Mouse (Mus musculus) granulocyte monocyte progenitor cell, adult 5-6 weeks (primary cell): ENCODE measurements around the gene Arhgap6. TPM values are rescaled to one million over a fixed set of nuclear protein-coding genes. Genes with fewer than 3 reads are reported as not detected.
A peak's percentile ranks its signal among the peaks of the same experiment; 100 is the strongest.

Experiments used
- ATAC-seq: replicated peaks from 2 replicates; pipeline ENCODE4 v1.8.0; 2016; ENCODE audit warnings: mild to moderate bottlenecking, moderate TSS enrichment, inconsistent platforms; ENCODE audit not compliant: poor library complexity, severe bottlenecking
- total RNA-seq, 2 experiments: library from RNA; stranded (forward) in 1 of 2; stranded (reverse) in 1 of 2; fragments of 200-712, 200-1000 nt in 1 of 2; fragments of >200 nt in 1 of 2; fragmentation: Nextera tagmentation in 1 of 2; gene quantifications; 2 replicates each; pipeline ENCODE4 v1.2.3; 2014 to 2017

Arhgap6 gene
- total RNA-seq, 2 experiments from 2014 or later, result 1.6 to 6.6 TPM

GRCm38 (mm10) chrX:169102665-169103064 lies 307.8 kb downstream of the Arhgap6 start:
- no peak for ATAC-seq

- peak; percentile 90 for ATAC-seq
Observed at GRCm38 (mm10) chrX:169106048-169106622, 311.2 kb downstream of the Arhgap6 start.

DNA sequence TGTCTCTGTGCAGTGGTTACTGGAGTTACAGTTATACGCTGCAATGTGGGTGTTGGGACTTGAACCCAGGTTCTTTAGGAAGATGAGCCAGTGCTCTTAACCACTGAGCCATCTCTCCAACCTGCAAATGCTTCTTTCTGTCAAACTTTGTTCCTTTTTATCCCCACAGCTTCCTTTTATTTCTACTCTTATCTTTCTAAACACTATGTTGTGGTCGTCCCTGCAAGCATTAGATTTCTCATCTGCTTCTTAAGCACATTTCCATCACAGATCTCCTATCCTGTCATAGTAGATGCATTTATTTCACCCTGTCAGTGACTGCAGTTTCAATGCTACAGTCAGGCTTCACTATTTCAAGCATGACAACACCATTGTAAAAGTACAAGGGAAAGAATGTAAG lies 312.5 kb downstream of the Arhgap6 start:
- ATAC-seq, result peak; percentile 38

GRCm38 (mm10) chrX:169110031-169110430 lies 315.1 kb downstream of the Arhgap6 start:
- ATAC-seq, result peak; percentile 67

DNA sequence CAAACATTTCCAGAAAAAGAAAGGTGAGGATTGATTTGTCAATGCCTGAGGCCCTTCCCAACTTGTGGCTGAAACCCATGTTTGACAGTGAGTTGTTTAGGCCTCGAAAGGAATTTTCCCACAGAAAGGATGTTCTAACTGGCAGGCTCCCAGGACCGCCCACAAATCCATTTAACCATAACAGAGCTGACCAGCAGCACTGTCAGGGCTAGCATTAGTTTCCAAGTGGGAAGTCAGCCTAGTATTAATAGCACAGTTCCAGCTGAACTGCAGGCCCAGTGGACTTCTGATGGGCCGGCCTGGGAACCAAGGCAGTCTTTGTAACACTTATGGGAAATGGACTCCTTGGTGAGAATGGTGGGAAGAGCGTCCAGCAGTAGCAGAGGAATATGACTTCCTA lies 317.8 kb downstream of the Arhgap6 start:
- ATAC-seq, result no peak

DNA sequence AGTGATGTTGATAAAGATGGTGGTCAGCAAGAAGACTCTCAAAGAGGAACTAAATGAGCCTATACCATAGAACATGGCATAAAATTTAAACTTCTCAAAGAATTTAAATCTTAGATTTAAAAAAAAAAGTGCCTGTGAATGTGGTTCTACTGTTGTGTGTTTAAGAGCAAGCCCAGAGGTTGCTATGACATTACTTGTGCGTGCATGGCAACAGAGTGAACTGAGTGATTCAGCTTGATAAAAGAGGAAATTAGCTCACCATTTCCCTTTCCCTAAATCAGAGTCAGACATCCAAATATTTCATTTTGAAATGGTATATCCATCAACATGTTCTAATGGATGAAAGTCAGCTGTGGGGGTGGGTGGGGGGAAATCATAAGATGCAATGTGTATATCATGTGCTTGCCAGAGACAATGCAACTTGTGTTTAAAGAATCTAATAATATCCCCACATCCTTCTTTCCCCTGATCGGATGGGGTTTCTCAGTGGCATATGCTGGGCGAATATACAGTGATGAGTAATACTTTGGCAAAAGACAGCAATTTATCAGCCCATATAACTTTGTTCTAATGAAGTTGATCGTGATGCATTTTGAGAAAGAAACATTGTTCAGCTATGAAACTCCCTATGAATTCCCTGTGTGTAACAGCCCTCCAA lies 328.3 kb downstream of the Arhgap6 start:
- peak; percentile 95 for ATAC-seq

DNA sequence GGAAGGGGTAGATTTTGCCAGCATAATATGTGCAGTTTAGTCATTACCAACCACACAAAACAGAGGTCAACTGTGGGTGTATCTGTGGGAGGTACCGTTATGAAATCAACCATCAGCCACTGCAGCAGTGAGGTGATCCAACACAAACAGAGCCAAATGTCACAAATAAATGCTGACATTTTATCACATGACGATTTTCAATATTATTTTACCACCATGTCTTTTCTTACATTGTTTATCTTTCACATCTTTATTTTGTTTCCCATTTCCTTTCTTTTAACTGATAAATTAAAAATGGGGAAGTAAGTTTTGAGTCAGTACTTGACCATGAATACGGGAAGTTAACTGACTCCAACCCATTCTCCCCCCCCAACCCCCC lies 328.9 kb downstream of the Arhgap6 start:
- ATAC-seq, result peak; percentile 88

DNA sequence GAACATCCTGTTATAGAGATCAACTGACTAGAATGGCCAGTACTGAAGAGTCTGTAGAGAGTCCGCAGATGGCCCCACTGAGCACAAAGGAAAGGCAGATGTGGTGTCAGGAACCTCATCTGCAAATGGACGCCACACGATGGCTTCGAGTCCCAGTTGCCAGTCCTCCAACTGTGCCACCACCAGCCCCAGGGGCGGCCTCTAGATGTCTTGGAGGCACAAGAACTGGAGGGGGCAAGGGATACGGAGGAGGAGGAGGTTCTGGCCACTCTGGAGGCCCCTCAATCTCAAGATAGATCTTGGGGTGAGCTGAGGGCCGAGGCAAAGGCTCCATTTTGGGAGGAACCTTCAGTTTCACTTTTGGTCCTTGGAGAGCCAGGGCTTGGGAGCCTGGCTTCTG lies 344.9 kb downstream of the Arhgap6 start:
- ATAC-seq, result no peak

DNA sequence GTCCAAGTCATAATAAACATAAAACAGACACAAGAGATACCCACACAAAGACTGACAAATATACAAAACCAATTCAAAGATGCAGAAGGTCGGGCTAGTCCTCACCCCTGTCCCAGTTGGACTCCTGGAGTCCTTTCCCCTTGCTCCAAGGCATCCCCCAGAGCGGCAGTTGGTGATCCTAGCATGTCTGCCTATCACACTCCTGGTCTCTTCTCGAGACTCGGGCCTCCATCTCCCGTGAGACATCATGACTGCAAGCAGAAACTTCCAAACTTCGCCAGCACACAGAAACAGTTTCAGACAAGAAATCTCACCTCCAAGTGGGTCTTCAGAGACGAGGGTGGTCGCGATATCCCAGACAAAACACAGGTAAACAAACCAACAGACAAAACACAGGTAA lies 345.6 kb downstream of the Arhgap6 start:
- no peak for ATAC-seq

DNA sequence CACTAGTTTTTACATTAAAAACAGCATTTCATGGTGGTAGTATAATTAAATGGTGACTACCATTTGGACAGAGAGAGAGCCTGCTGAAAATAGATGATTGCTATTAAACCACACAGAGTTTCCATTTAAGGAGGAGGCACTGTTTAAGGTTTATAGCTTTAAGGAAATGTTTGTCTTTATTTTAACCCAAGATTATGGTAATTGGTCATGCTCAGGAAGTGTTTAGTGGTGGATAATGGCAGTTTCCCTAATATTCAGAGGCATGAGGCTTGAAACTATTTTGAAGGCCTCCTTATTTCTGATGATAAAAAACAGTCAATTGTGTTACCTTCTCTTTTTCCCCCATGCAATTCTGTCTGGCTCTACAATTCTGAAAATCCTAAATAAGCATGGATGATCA lies 358.9 kb downstream of the Arhgap6 start:
- no peak for ATAC-seq

GRCm38 (mm10) chrX:169158385-169158784 lies 363.5 kb downstream of the Arhgap6 start:
- ATAC-seq, result no peak

DNA sequence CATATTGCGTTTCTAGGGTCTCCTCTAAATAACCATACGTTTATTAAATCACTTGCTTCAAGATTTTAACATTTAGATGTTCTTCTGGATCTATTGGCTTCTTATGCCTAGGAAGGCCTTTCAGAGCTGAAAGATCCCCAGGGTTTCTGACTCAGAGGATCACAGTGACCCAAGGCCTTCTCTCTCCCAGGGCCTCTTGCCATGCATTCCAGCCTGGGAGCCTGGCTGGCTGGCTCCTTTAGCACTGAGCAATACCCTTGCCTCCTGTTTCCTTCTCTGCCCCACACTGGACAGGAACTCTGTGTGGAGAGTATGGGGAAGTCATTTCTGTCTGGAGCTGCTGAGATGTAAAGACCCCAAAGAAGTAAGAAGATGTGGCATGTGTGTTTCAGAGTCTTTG lies 376.1 kb downstream of the Arhgap6 start:
- no peak for ATAC-seq

DNA sequence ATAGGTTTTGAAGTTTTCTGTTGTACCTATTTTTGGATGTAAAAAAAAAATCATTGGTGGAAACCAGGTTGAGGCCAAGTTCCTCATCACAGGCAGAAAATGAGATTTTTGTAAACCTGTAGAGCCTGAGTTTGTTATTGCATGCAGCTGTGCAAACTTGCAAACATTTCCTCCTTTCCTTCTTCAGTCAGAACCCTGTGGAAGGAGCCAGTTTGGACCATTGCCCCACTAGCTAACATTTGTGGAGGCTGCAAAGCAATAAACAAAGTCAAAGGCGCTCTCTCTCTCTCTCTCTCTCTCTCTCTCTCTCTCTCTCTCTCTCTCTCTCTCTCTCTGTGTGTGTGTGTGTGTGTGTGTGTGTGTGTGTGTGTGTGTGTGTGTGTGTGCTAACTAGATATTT lies 378.9 kb downstream of the Arhgap6 start:
- no peak for ATAC-seq

- no peak for ATAC-seq
Observed at GRCm38 (mm10) chrX:169178634-169179033, 383.7 kb downstream of the Arhgap6 start.

GRCm38 (mm10) chrX:169187100-169187499 lies 392.2 kb downstream of the Arhgap6 start, which contains the start of gene Amelx:
Gene Amelx, minus strand, starts transcription at chrX:169187200.
- ATAC-seq, result no peak

- ATAC-seq, result no peak
Observed at GRCm38 (mm10) chrX:169210019-169210418, 415.1 kb downstream of the Arhgap6 start.

DNA sequence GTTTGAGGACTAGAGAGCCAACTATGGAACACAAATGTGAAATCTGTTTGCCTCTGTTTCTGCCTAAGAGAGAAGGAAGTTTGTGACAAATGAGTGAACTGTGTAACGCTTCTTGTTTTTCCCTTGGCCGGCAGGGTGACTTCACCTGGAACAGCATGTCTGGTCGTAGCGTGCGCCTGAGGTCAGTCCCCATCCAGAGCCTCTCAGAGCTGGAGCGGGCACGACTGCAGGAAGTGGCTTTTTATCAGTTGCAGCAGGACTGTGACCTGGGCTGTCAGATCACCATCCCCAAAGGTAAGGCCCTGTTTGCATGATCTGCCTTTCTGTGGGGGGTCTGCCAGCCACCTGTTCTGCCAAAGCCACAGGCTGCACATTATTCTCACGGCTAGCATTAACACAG lies 425.2 kb downstream of the Arhgap6 start:
- peak; percentile 66 for ATAC-seq

- no peak for ATAC-seq
Observed at GRCm38 (mm10) chrX:169222357-169223062, 427.6 kb downstream of the Arhgap6 start.

DNA sequence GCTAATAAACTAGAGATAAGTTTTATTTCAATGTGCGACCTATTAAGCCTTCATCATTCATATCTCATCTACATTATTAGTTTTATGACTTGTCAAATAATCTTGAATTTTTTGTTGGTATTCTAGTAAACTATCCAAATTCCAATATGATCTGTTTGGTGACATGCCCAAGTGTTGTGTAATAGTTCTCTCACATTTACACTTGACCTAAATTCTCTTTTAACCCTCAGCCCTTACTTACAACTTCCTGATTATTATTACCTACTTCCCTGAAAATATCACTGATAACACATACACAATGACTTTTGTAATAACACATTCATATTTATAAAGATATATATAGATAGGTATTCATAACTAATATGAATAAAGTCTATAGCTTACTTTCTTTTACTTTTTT lies 461.0 kb downstream of the Arhgap6 start:
- ATAC-seq, result no peak

DNA sequence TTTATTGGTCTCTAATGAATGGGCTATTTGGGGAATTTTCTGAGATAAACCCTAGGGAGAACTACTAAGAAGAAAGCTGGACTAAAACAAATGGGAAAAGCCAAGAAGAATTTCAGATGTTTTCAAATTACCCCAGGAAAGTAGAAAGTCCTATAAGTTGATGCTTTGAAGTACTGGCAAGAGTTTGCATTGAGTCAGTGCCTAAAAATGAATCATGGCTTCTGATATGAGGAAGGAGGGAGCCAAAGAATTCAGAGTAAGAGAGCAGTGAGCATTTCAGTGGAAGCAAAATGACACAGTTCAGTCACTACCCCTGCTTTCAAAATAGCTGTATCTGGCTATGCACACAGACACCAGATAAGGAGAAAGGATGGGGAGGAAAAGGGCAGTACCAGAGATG lies 461.8 kb downstream of the Arhgap6 start:
- no peak for ATAC-seq

DNA sequence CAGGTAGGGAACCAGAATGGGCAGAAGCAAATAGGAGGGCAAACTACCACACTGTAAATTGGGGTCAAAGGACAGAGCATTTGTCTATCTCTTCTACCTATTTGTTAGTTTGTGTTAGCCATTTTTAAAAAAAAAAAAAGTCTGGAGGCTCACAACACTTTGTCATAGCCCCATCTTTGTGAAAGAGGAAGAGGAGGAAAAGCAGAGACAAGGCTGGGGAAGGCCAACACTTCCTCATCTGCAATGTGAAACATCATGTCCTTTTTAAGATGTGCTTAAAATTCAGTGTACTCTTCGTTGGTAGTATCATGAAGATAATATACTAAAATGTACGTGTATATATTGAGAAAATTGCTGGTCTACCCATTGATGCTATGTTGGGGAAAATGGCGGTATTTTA lies 466.1 kb downstream of the Arhgap6 start:
- ATAC-seq, result peak; percentile 68

DNA sequence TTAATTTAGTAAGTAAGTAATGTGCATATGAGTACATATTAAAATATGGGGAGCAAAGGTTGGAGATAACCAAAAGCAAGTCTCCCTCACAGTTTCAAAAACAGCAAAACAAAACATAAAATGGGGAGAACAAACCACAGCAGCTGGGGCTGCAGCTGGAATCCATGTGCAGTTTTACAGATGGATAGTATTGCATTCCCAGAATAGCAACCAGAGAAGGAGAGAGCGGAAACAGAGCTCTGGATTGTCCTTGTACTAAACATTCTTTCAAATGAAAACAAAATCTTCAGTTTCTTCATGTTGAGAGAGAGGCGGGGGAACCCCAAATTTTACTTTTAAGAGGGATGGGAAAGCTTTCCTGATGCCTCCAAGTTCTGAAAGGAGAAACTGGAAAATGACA lies 467.3 kb downstream of the Arhgap6 start:
- no peak for ATAC-seq
